Mouse (Mus musculus) brain, adult 2 months (tissue): ENCODE results near the gene Srrm4.
A peak's percentile ranks its signal among the peaks of the same experiment; 100 is the strongest.
"Not testable (repeated sequence)": the region's sequence is repeated elsewhere in the genome, so short reads cannot be mapped to it uniquely, and the experiment has no call there.

Experiments
- DNase-seq: peaks from one replicate; pipeline ENCODE4 v3.0.0; 2011; ENCODE audit warnings: low read depth, low spot score

Gene Srrm4

DNA sequence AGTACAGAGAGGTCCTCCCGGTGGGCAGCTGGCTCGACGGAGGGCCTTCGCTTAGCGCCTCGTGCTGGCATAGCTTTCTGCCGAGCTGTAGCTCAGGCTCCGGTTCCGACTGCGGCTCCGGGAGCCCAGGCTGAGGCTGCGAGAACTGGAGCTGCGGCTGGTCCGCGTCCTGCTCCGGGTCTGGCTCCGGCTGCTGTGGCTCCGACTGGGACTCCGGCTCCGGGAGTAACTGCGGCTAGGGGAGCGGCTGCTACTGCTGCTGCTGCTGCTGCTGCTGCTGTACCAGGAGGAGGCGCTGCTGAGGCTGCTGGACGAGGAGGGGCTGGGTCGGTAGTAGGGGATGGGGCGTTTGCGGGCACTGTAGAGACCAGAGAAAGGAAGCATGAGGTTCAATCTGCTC, 147.1 kb downstream of the Srrm4 start:
- peak; percentile 41 for DNase-seq

DNA sequence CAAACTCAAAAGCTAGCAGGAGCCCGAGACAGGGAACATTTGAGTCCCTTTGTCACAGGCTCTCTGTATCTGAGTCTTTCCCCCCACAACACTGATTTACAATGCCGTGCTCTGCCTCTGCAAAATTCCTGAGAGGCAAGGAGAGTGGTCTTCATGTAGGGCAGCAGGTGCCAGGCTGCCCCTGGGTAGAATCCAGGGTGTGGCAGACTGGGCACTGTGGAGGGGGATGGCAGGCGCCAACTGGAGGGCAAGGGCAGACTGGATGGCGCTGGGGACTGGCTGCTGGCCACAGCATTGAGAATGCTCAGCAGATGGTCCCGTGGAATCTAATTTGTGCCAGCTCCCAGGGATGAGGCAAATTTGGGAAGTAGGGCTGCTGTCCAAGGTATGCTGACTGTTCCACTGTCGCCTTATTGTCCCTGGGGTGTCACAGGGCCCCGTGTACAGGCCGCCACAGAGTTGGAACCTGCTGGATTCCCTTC, 148.1 kb downstream of the Srrm4 start:
- DNase-seq = peak; percentile 98

DNA sequence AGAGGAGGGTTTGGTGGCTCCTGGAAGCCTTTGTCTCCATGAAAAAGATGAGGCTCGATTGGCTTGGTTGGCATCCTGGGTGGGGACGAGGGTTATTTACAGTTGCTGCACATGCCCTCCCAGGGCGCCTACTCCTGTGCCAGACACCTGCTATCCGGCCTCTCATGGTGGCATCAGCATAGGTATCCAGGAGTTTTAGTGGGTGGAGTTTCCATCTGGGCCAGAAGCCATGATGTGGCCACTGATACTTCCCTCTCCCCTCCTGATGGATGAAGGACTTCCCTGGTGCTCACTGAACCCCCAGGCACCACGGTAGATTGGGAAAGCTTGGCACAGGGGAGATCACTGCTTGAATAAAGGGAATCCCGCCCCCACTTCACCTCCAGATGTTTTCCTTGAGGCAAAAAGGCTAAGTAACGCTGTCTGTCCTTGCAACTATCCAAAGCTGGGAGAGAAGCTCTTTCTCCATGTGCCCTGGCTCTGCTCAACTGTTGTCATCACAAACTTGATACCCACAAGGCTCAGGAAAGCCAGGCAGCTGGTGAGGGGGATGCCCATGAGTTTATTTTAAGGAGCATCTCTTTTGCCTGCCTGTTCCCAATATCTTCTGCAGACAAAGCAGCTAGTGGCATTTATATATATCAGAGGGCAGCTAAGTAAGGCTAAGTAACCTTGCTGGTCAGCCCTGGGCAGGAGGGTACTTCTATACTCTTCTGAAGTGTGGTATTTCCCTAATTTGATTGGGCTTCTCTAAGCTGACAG, 148.7 kb downstream of the Srrm4 start:
- peak; percentile 89 for DNase-seq

DNA sequence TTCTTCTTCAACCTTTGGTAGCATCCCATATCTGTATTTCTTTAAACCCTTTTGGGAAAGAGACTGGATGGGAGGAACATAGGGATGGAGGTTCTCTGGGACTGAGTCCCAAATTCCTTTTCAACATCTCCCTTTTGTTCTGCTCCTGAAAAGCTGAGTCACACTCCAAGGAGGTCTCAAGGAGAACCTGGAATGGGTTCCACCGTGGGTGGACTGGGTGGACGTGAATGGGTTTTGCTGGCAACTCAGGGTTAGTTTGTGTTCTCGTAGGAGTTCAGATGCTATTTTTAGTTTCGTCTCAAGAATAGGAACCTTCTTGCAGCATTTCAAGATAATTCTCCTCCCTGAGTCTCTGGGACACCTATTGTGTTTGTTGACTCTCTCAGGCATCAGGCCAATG, 151.4 kb downstream of the Srrm4 start:
- peak; percentile 94 for DNase-seq

DNA sequence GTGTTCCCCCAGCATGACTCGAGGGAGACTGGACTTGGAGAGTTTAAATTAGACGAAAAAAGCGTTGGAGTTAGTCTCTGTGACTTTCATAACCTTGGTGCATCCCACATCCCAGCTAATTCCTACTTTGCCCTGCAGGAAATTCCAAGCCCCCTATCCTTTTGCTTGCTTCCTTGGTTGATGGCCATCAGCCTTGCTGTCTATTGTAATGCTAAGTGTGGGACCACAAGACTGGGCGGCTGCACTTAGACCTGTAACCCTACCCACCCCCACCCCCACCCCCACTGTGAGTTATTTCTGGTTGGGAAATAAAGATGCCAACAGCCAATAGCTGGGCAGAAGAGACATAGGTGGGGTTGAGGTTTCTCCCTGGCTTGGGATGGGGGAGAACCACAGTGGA, 153.3 kb downstream of the Srrm4 start:
- no peak for DNase-seq

DNA sequence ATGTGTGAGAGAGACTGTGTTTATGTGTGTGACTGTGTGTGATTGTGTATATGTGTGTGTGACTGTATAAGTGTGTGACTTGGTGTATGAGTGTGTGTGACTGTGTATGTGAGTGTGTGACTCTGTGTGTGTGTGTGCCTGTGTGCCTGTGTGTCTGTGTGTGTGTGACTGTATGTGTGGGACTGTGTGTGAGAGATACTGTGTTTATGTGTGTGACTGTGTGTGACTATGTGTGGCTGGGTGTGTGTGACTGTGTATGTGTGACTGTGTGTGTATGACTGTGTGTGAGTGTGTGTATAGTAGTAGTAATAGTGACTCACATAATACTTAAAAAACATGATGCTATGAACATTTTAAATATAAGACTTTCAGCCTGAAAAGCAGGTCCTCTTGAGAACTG, 155.5 kb downstream of the Srrm4 start:
- no peak for DNase-seq

DNA sequence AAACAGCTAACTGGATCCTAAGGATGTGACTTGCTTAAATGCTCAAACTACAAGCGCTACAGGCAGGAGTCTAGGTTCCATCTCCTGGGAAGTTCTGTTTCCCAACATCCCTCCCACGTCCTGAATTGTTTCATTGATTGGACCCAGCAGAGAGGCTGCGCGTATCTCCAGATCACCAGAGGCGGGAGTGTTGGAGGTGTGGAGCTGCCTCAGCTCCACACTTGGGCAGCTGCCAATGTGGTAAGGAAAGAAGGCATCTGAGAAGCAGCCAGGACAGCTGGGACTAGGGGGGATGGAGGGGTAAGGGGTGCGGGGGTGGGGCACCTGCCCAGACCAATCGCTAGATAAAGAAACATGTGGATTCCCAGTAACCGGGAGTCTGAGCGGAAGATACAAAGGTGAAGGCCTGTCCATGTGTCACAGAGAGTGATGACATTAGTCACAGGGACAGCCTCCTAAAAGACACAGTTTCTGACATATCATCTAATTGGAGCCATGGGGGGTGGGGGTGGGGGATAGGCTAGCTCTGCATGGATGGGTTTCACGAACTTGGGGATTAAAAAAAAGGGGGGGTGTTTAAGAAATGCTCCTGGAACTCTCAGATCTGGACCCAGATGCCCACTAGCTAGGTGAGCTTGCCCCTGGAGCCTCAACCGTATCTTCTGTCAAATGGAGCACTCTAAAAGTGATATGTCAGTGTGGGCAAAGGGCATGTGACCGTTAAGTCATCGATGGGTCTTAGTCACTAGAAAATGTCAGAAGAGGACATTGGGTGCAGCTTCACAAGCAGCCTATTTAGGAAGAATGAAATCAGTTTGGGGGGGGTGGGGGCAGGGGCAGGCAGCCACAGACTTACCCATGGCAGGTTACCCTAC, 156.4 kb downstream of the Srrm4 start:
- DNase-seq = peak; percentile 67

DNA sequence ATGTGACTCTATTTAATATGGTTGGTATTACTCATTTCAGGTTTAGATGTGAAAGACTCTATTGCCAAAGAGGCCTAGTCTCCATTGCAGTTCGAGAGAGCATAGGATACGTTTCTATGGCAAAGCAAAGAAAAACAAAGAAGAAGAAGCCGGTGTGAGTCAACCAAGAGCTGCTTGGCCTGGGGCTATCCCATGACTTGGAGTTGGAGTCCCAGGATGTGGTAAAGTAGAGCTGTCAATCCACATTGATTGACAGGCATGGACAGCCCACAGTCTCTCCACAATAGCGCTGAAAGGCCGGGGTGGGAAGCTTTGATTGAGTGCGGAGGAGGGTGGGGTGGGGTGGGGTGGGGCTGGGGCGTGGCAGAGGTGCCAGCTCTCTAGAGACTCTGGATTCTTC, 158.7 kb downstream of the Srrm4 start:
- no peak for DNase-seq

DNA sequence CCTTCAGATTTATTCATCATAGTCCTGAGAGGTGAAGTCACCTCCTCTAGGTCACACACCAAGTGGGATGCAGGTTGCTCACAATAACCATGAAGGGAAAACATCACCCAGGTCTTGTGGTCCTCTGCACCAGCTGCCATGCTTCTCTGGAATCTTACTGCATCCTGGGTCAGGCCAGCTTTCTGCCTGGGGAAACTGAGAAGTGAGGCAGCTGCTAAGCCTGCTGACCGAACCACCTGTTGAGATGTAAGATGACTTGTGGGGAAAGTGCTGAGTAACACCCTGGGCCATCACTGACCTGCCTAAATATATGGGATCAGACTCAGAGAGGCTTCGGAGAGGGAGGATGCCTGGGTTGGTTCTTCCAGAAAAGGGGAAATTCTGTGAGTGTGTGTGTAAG, 164.9 kb downstream of the Srrm4 start:
- no peak for DNase-seq

DNA sequence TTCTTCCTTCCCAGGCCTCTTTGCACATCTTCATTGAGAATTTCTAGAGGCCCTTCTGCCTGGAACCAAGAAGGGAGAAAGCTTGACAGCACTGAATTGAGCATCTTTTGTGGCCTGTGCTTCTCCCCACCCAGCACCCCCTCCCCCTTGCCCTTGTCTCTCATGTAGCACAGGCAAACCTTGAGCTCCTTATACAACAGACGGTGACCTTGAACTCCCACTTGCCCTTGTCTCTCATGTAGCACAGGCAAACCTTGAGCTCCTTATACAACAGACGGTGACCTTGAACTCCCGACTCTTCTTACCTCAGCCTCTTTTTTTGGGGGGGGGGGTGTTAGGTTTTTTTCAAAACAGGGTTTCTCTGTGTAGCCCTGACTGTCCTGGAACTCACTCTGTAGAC, 165.9 kb downstream of the Srrm4 start:
- not testable (repeated sequence) for DNase-seq

DNA sequence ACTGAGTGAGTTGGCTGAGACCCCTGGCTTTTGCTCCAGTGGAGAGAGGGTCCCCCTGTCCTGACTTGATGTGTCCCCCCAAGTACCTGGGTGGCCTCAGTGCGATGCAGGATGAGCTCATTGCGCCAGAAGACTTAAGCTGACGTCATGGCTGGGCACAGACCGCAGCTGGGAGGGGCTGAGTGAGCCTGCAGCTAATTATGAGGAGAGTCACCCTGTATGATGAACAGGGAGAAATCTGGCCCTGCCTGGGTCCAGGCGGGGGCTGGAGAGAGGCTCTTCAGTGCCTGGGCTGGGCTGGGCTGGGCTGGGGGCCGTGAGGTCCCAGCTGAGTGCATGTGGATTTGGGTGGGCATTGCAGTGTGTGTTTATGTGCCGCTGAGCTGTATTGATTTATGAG, 166.3 kb downstream of the Srrm4 start:
- no peak for DNase-seq

DNA sequence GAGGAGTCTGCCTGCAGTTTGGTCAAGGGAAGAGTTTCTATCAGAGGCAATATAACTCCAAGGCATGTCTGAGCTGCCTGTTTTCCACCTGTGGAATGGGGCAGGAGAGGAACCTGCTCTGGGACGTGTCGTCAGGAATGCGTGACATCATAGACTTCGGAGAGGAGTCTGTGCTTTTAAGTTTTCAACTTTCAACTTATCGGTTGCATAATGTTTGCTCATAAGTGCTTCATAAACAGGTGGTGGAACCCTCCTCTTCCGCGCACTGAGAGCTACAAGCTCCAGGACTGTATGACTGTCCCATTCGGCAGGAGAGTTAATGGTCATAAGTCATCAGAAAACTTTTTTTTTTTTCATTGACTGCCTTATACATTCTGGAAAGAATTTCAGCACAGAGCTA, 167.9 kb downstream of the Srrm4 start:
- no peak for DNase-seq

DNA sequence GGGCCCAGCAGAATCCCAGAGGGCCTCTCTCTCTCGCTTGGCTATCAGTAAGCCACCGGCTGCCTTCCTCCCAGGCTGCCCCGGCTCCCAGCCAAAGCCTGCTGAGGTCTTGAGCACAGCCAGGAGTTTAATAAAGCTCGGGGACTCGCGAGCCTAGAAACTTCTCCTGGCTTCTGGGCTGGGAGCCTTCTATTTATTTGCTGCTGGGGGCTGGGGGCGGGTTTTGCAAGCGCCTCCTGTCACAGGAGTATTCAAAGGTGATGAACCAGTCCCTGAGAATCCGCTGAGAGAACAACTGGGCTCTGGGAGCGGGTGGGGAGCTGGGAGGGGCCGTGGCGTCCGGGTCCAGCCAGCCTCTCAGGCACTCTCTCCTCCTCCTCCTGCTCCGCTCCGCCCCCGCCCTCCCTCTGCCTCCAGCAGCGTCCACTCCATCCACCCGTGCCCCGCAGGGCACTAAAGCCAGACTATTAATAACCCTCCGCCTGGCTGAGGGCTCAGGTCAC, 168.9 kb downstream of the Srrm4 start, which contains the start of gene Hspb8:
Gene Hspb8 (minus strand): TSS at position 166 of the 503 bp plus-strand sequence.
- peak; percentile 75 for DNase-seq

DNA sequence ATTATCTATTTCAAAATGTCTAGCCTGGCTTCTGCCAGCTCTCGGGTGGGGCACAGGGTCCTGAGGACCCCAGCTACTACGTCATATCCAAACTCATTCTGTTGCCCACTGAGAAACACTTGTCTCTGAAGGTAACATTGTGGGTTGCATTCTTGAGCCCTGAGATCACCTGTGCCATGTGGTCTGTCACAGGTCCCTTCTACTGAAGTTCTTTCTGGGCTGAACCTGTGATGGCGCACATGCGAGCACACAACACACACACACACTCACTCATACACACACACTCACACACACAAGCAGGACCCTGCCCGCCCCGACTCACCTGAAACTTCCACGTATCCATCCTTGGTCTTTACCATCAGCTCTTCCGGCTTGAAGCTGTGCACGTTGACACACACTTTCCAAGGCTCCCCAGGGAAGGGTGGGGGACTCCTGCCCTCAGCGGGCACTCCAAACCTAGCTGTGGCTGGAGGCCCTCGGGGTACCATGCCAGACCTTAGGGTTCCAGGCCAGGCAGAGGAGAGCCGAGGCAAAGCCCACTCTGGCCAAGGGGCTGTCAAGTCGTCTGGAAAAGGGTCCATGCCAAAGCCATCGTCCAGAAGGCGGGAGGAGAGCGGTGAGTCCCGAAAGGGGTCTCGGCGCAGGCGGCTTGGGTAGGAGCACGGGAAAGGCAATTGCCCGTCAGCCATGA, 169.7 kb downstream of the Srrm4 start:
- no peak for DNase-seq

DNA sequence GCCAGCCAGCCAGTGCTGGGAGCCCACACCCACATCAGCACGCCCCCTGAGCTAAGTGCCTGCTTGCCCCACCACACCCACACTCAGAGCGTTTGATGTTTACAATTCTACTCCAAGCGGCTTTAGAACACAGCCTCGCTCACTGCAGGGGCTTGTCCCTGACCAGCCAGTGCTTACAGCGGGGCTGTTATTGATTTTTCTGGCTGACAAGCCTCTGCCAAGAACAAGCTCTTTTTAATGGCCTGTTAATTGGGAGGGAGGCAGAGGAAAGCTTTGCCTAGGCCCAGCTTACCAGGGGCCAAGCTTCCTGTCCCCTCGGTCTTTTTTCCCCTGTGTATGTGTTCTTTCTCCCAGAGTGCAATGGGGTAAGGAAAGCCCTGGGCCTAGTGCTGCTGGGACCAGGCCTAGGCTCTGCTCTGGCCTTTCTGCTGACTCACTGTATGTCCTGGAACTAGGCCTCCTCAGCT, 170.8 kb downstream of the Srrm4 start:
- peak; percentile 42 for DNase-seq

DNA sequence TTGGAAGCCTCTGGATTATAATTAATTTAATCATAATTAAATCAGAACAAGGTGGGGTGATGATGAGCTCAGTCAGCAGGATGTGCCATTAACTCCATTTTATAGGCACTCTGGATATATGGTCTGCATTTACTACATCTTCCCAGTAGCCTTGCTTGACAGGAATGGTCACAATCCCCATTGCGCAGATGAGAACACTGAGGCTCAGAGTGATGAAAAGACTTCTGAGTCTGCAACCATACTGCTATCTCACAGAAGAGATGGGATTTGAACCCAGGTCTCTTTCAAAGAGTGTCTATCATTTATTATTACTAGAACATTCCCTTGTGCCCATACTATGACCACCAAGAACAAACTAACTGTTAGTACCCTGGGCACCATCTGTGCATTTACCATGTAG, 171.4 kb downstream of the Srrm4 start:
- DNase-seq = no peak

DNA sequence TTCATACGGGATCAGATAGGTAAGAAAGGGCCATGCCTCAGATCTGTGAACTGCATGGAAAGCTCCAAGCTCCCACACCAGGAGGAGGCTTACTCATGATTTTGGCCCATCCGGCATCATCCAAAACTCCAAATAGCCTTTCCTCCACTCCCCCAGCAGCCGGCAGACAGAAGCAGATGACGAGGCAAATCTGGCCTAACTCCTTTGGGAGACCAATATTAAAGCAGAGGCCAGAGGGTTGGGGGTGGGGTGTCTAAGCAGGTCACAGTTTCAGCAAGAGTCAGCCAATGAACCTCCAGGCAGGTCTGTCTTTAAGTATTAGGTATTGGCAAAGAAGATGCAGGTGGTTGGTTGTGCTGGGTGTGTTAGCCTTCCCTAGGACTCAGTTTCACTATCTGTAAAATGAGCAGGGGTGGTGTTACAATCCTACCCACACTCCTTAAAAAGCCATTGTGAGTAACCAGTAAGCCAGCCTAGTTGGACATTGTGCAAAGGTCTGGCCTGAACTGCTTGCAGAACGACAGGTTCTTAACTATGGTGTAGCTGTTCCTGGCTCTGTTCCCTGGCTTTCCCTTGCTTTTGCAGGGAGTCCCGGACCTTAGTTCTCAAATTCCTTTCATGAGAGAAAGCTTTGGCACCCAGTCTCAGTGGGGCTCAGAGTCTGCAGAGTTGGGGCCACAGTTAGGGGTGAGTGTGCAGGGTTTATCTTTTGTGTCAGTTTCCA, 172.1 kb downstream of the Srrm4 start:
- DNase-seq = peak; percentile 53

DNA sequence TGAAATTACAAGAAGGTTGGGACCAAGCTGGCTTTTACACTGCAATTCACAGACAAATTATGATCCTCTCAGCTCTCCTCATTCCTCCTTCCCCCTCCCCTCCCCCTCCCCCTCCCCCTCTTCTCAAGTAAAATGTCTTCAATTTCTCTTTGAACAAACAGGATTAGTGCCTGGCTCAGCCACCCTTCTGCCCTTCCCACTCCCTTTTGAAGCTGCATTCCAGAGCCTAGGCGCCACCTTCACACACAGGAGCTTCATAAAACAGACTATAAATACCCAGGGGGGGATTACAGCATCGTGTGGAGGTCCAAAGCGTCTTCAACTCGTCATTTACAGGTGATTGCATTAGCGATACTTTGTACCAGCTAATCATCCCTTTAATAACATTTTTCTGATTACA, 175.4 kb downstream of the Srrm4 start:
- no peak for DNase-seq

DNA sequence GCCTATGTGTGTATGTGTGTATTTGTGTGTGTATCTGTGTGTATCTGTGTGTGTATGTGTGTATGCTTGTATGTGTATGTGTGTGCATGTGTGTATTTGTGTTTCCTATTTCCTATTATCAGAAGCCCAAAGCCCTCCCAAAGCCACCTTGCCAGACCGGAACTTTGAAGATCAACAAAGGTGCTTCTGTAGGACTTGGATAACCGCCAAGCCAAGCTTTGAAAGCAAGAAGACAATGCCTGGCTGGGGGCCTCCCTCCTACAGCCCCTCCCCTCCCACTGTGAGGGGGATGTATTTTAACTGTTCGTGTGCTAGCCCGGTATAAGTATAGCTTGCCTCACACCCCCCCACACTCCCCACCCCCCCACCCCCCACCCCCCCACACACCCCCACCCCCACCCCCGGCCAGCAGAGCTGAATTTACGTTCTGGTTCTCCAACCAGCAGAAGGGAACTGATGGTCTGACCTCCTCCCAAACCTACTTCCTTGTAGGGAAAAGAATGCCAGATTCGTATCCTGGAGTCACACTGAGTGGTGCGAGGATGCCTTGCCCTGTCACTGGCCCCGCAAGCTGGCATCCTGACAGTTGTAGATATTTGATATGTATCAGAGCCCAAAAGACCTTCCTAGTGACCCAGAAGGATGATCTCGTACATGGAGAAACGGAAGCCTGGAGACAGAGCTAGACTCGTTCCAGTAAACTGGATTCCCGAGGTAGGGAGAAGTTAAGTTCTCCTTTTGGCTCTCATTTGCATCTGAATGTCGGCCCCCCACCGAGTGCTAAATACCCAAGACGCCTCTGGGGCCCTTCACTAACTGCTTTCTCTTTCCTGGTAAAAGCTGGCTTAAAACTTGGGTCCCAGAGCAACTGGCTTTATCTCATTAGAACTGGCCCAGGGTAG, 181.7 kb downstream of the Srrm4 start:
- DNase-seq = no peak

DNA sequence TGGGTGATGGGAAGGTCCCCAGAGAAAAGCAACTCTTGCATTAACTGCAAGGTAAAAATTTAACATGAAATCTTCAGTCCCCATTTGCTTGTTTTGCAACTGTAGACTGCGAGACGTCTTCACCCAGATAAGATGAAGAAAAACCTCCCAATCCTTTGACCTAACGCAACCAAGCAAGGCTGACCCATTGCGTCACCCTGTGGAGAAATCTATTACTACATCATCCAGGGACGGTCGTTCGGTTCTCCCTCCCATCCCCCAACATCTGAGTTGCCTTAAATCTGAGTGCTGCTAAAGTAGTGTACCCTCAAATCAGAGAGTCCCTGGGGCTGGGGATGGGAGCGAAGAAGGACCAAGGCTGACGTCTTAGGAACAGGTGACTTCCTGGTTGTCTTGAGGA, 182.7 kb downstream of the Srrm4 start:
- DNase-seq = no peak
